Mouse (Mus musculus): ENCODE data around the gene Dock1.

Dock1 gene

GRCm38 (mm10) chr7:134990244-134990643 is 319.8 kb downstream of the Dock1 start:
- peak; percentile 68 for DNase-seq

GRCm38 (mm10) chr7:134990911-134991310 is 320.5 kb downstream of the Dock1 start:
- DNase-seq = peak; percentile 59

- DNase-seq = peak; percentile 71
Observed at GRCm38 (mm10) chr7:134994983-134995382, 324.5 kb downstream of the Dock1 start.

- DNase-seq = peak; percentile 68
Observed at GRCm38 (mm10) chr7:135002216-135002615, 331.8 kb downstream of the Dock1 start.

GRCm38 (mm10) chr7:135002891-135003290 is 332.4 kb downstream of the Dock1 start:
- DNase-seq = no peak

- DNase-seq = peak; percentile 36
Observed at GRCm38 (mm10) chr7:135005964-135006560, 335.6 kb downstream of the Dock1 start.

- DNase-seq = peak; percentile 80
Observed at GRCm38 (mm10) chr7:135008021-135008420, 337.6 kb downstream of the Dock1 start.

GRCm38 (mm10) chr7:135010997-135011396 is 340.5 kb downstream of the Dock1 start:
- DNase-seq = peak; percentile 79

GRCm38 (mm10) chr7:135017531-135017930 is 347.1 kb downstream of the Dock1 start:
- DNase-seq = no peak

- no peak for DNase-seq
Observed at GRCm38 (mm10) chr7:135020762-135021161, 350.3 kb downstream of the Dock1 start.

- DNase-seq = peak; percentile 90
Observed at GRCm38 (mm10) chr7:135021544-135022100, 351.2 kb downstream of the Dock1 start.

- no peak for DNase-seq
Observed at GRCm38 (mm10) chr7:135024531-135024930, 354.1 kb downstream of the Dock1 start.

- no peak for DNase-seq
Observed at GRCm38 (mm10) chr7:135028716-135029115, 358.3 kb downstream of the Dock1 start.

GRCm38 (mm10) chr7:135029136-135029535 is 358.7 kb downstream of the Dock1 start:
- no peak for DNase-seq

GRCm38 (mm10) chr7:135031466-135031865 is 361.0 kb downstream of the Dock1 start:
- DNase-seq = no peak

- DNase-seq = no peak
Observed at GRCm38 (mm10) chr7:135034811-135035210, 364.4 kb downstream of the Dock1 start.

- DNase-seq = no peak
Observed at GRCm38 (mm10) chr7:135035651-135036050, 365.2 kb downstream of the Dock1 start.

GRCm38 (mm10) chr7:135038930-135039329 is 368.5 kb downstream of the Dock1 start:
- DNase-seq = peak; percentile 59

- no peak for DNase-seq
Observed at GRCm38 (mm10) chr7:135043931-135044765, 373.7 kb downstream of the Dock1 start.

- no peak for DNase-seq
Observed at GRCm38 (mm10) chr7:135049416-135049815, 379.0 kb downstream of the Dock1 start.

GRCm38 (mm10) chr7:135053186-135053715 is 382.8 kb downstream of the Dock1 start:
- no peak for DNase-seq

- DNase-seq = peak; percentile 90
Observed at GRCm38 (mm10) chr7:135054664-135055063, 384.2 kb downstream of the Dock1 start.

- DNase-seq = no peak
Observed at GRCm38 (mm10) chr7:135059071-135059470, 388.6 kb downstream of the Dock1 start.

- no peak for DNase-seq
Observed at GRCm38 (mm10) chr7:135059562-135059961, 389.1 kb downstream of the Dock1 start.

Data from heart, adult 11 months (tissue).